Mouse (Mus musculus) liver, embryonic 14.5 days (tissue): Measurements from ENCODE around the gene Foxb2. TPM values are rescaled to one million over a fixed set of nuclear protein-coding genes. Genes with fewer than 3 reads are reported as not detected.

Experiments used
- ATAC-seq: fragments of 200-750 bp; cut with Nextera tagmentation; 2 replicates; pipeline ENCODE4 v1.8.0; 2017; ENCODE audit warnings: moderate number of reproducible peaks, mild to moderate bottlenecking, moderate library complexity; ENCODE audit not compliant: insufficient read depth
- DNase-seq, 3 experiments: peaks; one replicate each; pipeline ENCODE4 v3.0.0-alpha.2; 2012 to 2013; ENCODE audit warnings: low read depth in 3 of 3, low spot score in 3 of 3
- H3K27ac ChIP-seq: fragments of 300-500 bp; sonication (generic); 2 replicates; pipeline ENCODE4 v1.5.1; 2014; ENCODE audit warnings: moderate library complexity, mild to moderate bottlenecking, control low read depth, inconsistent platforms
- H3K27me3 ChIP-seq: fragments of 300-500 bp; sonication (generic); 2 replicates; pipeline ENCODE4 v1.6.1; 2014; ENCODE audit warnings: mild to moderate bottlenecking, low read length, moderate library complexity; ENCODE audit not compliant: control insufficient read depth, insufficient read depth
- H3K36me3 ChIP-seq: fragments of 300-500 bp; sonication (generic); replicated peaks from 2 replicates; pipeline ENCODE4 v1.6.1; 2014; ENCODE audit warnings: low read depth; ENCODE audit not compliant: control insufficient read depth, insufficient read depth
- H3K4me1 ChIP-seq, 2 experiments: fragments of 200-500 bp in 1 of 2; fragments of 300-500 bp in 1 of 2; sonication (generic) in 1 of 2; replicated peaks; 2 replicates each; pipeline ENCODE4 v1.6.1; 2012 to 2014; ENCODE audit warnings: antibody characterized with exemption in 1 of 2, inconsistent platforms in 1 of 2, low read length in 1 of 2; ENCODE audit not compliant: control insufficient read depth in 2 of 2, insufficient read depth in 2 of 2
- H3K4me2 ChIP-seq: fragments of 300-500 bp; sonication (generic); 2 replicates; pipeline ENCODE4 v1.6.1; 2014; ENCODE audit warnings: low read depth, mild to moderate bottlenecking, control low read depth, moderate library complexity
- H3K4me3 ChIP-seq, 2 experiments: fragments of 200-500 bp in 1 of 2; fragments of 300-500 bp in 1 of 2; sonication (generic) in 1 of 2; 2 replicates each; pipeline ENCODE4 v1.5.1; 2012 to 2014; ENCODE audit warnings: low read depth in 2 of 2, low read length in 2 of 2, mild to moderate bottlenecking in 2 of 2, control low read depth in 1 of 2, inconsistent platforms in 1 of 2, moderate library complexity in 1 of 2; ENCODE audit not compliant: insufficient read depth in 1 of 2
- H3K9ac ChIP-seq: fragments of 300-500 bp; sonication (generic); replicated peaks from 2 replicates; pipeline ENCODE4 v1.6.1; 2014; ENCODE audit warnings: mild to moderate bottlenecking, control low read depth, moderate library complexity
- H3K9me3 ChIP-seq: fragments of 300-500 bp; sonication (generic); 2 replicates; pipeline ENCODE4 v1.6.1; 2016; ENCODE audit warnings: low read length, mixed read lengths; ENCODE audit not compliant: control insufficient read depth
- CTCF ChIP-seq: IDR thresholded peaks from 2 replicates; pipeline ENCODE4 v1.5.1; 2016; ENCODE audit warnings: antibody characterized with exemption, low read depth, control low read depth
- EP300 ChIP-seq: IDR thresholded peaks from 2 replicates; pipeline ENCODE4 v1.6.1; 2016; ENCODE audit warnings: antibody characterized with exemption, low read depth
- WGBS: fragments of 180-500 bp; shearing (Covaris S2); extraction: QIAGEN DNeasy Blood & Tissue Kit; methylation state at CpG from one replicate; pipeline ENCODE4 v1.1.7; 2014; ENCODE audit not compliant: insufficient replicate concordance; 5-methylcytosine and 5-hydroxymethylcytosine counted together
- polyA plus RNA-seq, 2 experiments: library from polyadenylated mRNA; depleted of rRNA in 1 of 2; stranded (reverse) in 1 of 2; unstranded in 1 of 2; fragments of >200 nt; fragmentation: Nextera tagmentation in 1 of 2; extraction: Ambion mirVana in 1 of 2; gene quantifications; 2 replicates each; pipeline versions ENCODE4 v1.2.1 to v1.2.3; 2012 to 2014

Gene Foxb2
- not detected in 2 replicates for polyA plus RNA-seq (2012; rRNA removed)
- not detected in 2 replicates for polyA plus RNA-seq (2014; fragmentation: Nextera tagmentation; extraction: Ambion mirVana)

- no peak within 1 kb of the TSS for H3K27ac ChIP-seq
- peak within 1 kb of the TSS in 1 of 2 experiments; percentile 27; a peak in 2 of 4 replicates for H3K4me3 ChIP-seq
- DNase-seq (no peak), ATAC-seq (no peak)
- no peak within 1 kb of the TSS for H3K9ac ChIP-seq
- peak within 1 kb of the TSS; percentile 25; the same call in 1 of the 2 replicates for H3K4me2 ChIP-seq
- WGBS = 2% methylated on average over 40 of the region's 40 CpGs
- no peaks in the 10 kb centered on the region for H3K4me1 ChIP-seq
- no peaks in the 10 kb centered on the region for H3K9me3 ChIP-seq
- TF ChIP-seq CTCF (no peak), EP300 (no peak)
- H3K36me3 ChIP-seq = no peaks in the 10 kb centered on the region
- peaks cover 100% of the 10 kb centered on the region for H3K27me3 ChIP-seq
Observed at GRCm38 (mm10) chr19:16873221-16873861, at the start of gene Foxb2. Foxb2 (minus strand) TSS chr19:16873805.

GRCm38 (mm10) chr19:16911507-16911906 is 37.9 kb upstream of the Foxb2 start:
- Histone ChIP-seq H3K27ac (no peak overlapping the region), H3K27me3 (no peaks in the 10 kb centered on the region), H3K9me3 (no peaks in the 10 kb centered on the region), H3K9ac (no peak overlapping the region), H3K4me1 (no peaks in the 10 kb centered on the region), H3K4me2 (no peak overlapping the region), H3K36me3 (no peaks in the 10 kb centered on the region), H3K4me3 (no peak overlapping the region)
- DNase-seq (no peak), ATAC-seq (no peak)
- TF ChIP-seq EP300 (no peak), CTCF (no peak)
- WGBS = 69% methylated on average over 5 of the region's 5 CpGs

GRCm38 (mm10) chr19:16903106-16903505 is 29.5 kb upstream of the Foxb2 start:
- Histone ChIP-seq H3K4me2 (no peak overlapping the region), H3K4me1 (no peaks in the 10 kb centered on the region), H3K9ac (no peak overlapping the region), H3K9me3 (no peaks in the 10 kb centered on the region), H3K4me3 (no peak overlapping the region), H3K27me3 (no peaks in the 10 kb centered on the region), H3K27ac (no peak overlapping the region), H3K36me3 (no peaks in the 10 kb centered on the region)
- TF ChIP-seq CTCF = peak; percentile 61
- TF ChIP-seq EP300 = no peak
- DNase-seq = no peak
- WGBS = 45% methylated on average over 2 of the region's 2 CpGs
- ATAC-seq = no peak

- H3K36me3 ChIP-seq = no peaks in the 10 kb centered on the region
- DNase-seq = no peak
- no peaks in the 10 kb centered on the region for H3K4me1 ChIP-seq
- ATAC-seq = no peak
- H3K9ac ChIP-seq = no peak overlapping the region
- peak; percentile 22; the same call in 1 of the 2 replicates for TF ChIP-seq CTCF
- no peak for TF ChIP-seq EP300
- 44% methylated on average over 10 of the region's 10 CpGs for WGBS
- no peaks in the 10 kb centered on the region for H3K9me3 ChIP-seq
- H3K4me3 ChIP-seq = no peak overlapping the region
- no peak overlapping the region for H3K27ac ChIP-seq
- no peaks in the 10 kb centered on the region for H3K27me3 ChIP-seq
- H3K4me2 ChIP-seq = no peak overlapping the region
Observed at GRCm38 (mm10) chr19:16899716-16900115, 26.1 kb upstream of the Foxb2 start.

- H3K36me3 ChIP-seq = no peaks in the 10 kb centered on the region
- H3K9me3 ChIP-seq = no peaks in the 10 kb centered on the region
- H3K4me2 ChIP-seq = no peak overlapping the region
- TF ChIP-seq CTCF = no peak
- no peak for TF ChIP-seq EP300
- no peaks in the 10 kb centered on the region for H3K27me3 ChIP-seq
- 69% methylated on average over 5 of the region's 5 CpGs for WGBS
- no peak overlapping the region for H3K27ac ChIP-seq
- no peak for ATAC-seq
- no peak overlapping the region for H3K4me3 ChIP-seq
- no peak overlapping the region for H3K9ac ChIP-seq
- DNase-seq = no peak
- no peaks in the 10 kb centered on the region for H3K4me1 ChIP-seq
Observed at GRCm38 (mm10) chr19:16898576-16898975, 25.0 kb upstream of the Foxb2 start.
